Mouse (Mus musculus): ENCODE results near the gene Gm20388.

The Gm20388 gene

GRCm38 (mm10) chr8:123858941-123859647 is 3948.5 kb downstream of the Gm20388 start:
- peak; percentile 87 to 88 for DNase-seq (ENCODE audit: low read depth in 2 of 2, low spot score in 2 of 2)

GRCm38 (mm10) chr8:123859648-123860259 is 3949.1 kb downstream of the Gm20388 start, which contains the start of gene Ccsap:
Gene Ccsap, minus strand, starts transcription at chr8:123860209.
- peak; percentile 53 to 54 for DNase-seq (ENCODE audit: low read depth in 2 of 2, low spot score in 2 of 2)

- no peak for DNase-seq (ENCODE audit: low read depth in 2 of 2, low spot score in 2 of 2)
Observed at GRCm38 (mm10) chr8:123860386-123860785, 3949.7 kb downstream of the Gm20388 start.

GRCm38 (mm10) chr8:123865786-123866185 is 3955.1 kb downstream of the Gm20388 start:
- no peak for DNase-seq (ENCODE audit: low read depth in 2 of 2, low spot score in 2 of 2)

- no peak for DNase-seq (ENCODE audit: low read depth in 2 of 2, low spot score in 2 of 2)
Observed at GRCm38 (mm10) chr8:123866971-123867370, 3956.3 kb downstream of the Gm20388 start.

GRCm38 (mm10) chr8:123872048-123872447 is 3961.4 kb downstream of the Gm20388 start:
- DNase-seq (ENCODE audit: low read depth in 2 of 2, low spot score in 2 of 2): no peak

GRCm38 (mm10) chr8:123873364-123873763 is 3962.7 kb downstream of the Gm20388 start:
- DNase-seq (ENCODE audit: low read depth in 2 of 2, low spot score in 2 of 2): no peak

- no peak for DNase-seq (ENCODE audit: low read depth in 2 of 2, low spot score in 2 of 2)
Observed at GRCm38 (mm10) chr8:123874324-123874723, 3963.7 kb downstream of the Gm20388 start.

GRCm38 (mm10) chr8:123877865-123878264 is 3967.2 kb downstream of the Gm20388 start:
- DNase-seq (ENCODE audit: low read depth in 2 of 2, low spot score in 2 of 2): no peak

- no peak for DNase-seq (ENCODE audit: low read depth in 2 of 2, low spot score in 2 of 2)
Observed at GRCm38 (mm10) chr8:123880271-123880670, 3969.6 kb downstream of the Gm20388 start.

GRCm38 (mm10) chr8:123880821-123881350 is 3970.2 kb downstream of the Gm20388 start:
- no peak for DNase-seq (ENCODE audit: low read depth in 2 of 2, low spot score in 2 of 2)

- DNase-seq (ENCODE audit: low read depth in 2 of 2, low spot score in 2 of 2): no peak
Observed at GRCm38 (mm10) chr8:123882412-123882811, 3971.8 kb downstream of the Gm20388 start.

- no peak for DNase-seq (ENCODE audit: low read depth in 2 of 2, low spot score in 2 of 2)
Observed at GRCm38 (mm10) chr8:123883094-123883493, 3972.5 kb downstream of the Gm20388 start.

GRCm38 (mm10) chr8:123884721-123885565 is 3974.3 kb downstream of the Gm20388 start:
- DNase-seq (ENCODE audit: low read depth in 2 of 2, low spot score in 2 of 2): no peak

GRCm38 (mm10) chr8:123887163-123887562 is 3976.5 kb downstream of the Gm20388 start:
- no peak for DNase-seq (ENCODE audit: low read depth in 2 of 2, low spot score in 2 of 2)

GRCm38 (mm10) chr8:123887956-123888355 is 3977.3 kb downstream of the Gm20388 start:
- no peak for DNase-seq (ENCODE audit: low read depth in 2 of 2, low spot score in 2 of 2)

- no peak for DNase-seq (ENCODE audit: low read depth in 2 of 2, low spot score in 2 of 2)
Observed at GRCm38 (mm10) chr8:123889797-123890196, 3979.2 kb downstream of the Gm20388 start.

GRCm38 (mm10) chr8:123891271-123891670 is 3980.6 kb downstream of the Gm20388 start:
- no peak for DNase-seq (ENCODE audit: low read depth in 2 of 2, low spot score in 2 of 2)

GRCm38 (mm10) chr8:123891883-123892585 is 3981.4 kb downstream of the Gm20388 start:
- no peak for DNase-seq (ENCODE audit: low read depth in 2 of 2, low spot score in 2 of 2)

- DNase-seq (ENCODE audit: low read depth in 2 of 2, low spot score in 2 of 2): no peak
Observed at GRCm38 (mm10) chr8:123892586-123893155, 3982.0 kb downstream of the Gm20388 start.
